Mouse (Mus musculus) megakaryocyte, embryonic 14.5 days (primary cell): Measurements from ENCODE around the gene Cdca4.

ENCODE experiments used
- FLI1 ChIP-seq: IDR thresholded peaks from 2 replicates; pipeline ENCODE4 v1.6.1; 2012; ENCODE audit warnings: low read length, inconsistent platforms, mixed read lengths
- GATA1 ChIP-seq: IDR thresholded peaks from 3 replicates; pipeline ENCODE4 v1.6.1; 2012; ENCODE audit warnings: mixed read lengths, low read length, inconsistent platforms, borderline replicate concordance

GRCm38 (mm10) chr12:112867106-112867674, 38.0 kb upstream of the Cdca4 start:
- no peak for TF ChIP-seq GATA1
- TF ChIP-seq FLI1: no peak
